Mouse (Mus musculus): Measurements from ENCODE around the gene Tmem130. TPM values are rescaled to one million over a fixed set of nuclear protein-coding genes. Genes with fewer than 3 reads are reported as not detected.

The Tmem130 gene
- polyA plus RNA-seq (2015; fragmentation: Nextera tagmentation; extraction: Ambion mirVana), result 0.89 and 0.97 TPM in 2 replicates

GRCm38 (mm10) chr5:144761161-144761868 is at the start of gene Tmem130:
Gene Tmem130 (minus strand): TSS chr5:144761818.
- Histone ChIP-seq H3K4me3 (ENCODE audit: low read length) (peak within 1 kb of the TSS; percentile 25), H3K9ac (ENCODE audit: low read length) (no peak within 1 kb of the TSS), H3K27ac (ENCODE audit: low read length) (no peak within 1 kb of the TSS), H3K36me3 (ENCODE audit: control insufficient read depth, insufficient read depth) (no peaks in the 10 kb centered on the region), H3K4me1 (ENCODE audit: control insufficient read depth, insufficient read depth, low read length) (peaks cover 2% of the 10 kb centered on the region; the same call in 1 of the 2 replicates), H3K4me2 (ENCODE audit: low read depth, low read length) (peak within 1 kb of the TSS; percentile 52), H3K27me3 (ENCODE audit: control insufficient read depth, insufficient read depth, low read length) (peaks cover 27% of the 10 kb centered on the region), H3K9me3 (replicated peaks; ENCODE audit: control insufficient read depth, low read length) (no peaks in the 10 kb centered on the region)
- 2% methylated on average over 38 of the region's 38 CpGs for WGBS
- ATAC-seq (replicated peaks; ENCODE audit: extremely low read depth, insufficient read depth, low FRiP score), result no peak

GRCm38 (mm10) chr5:144806931-144807330 is 45.3 kb upstream of the Tmem130 start:
- no peak overlapping the region for H3K4me3 ChIP-seq (ENCODE audit: low read length)
- peaks cover 16% of the 10 kb centered on the region for H3K4me1 ChIP-seq (ENCODE audit: control insufficient read depth, insufficient read depth, low read length)
- peak; percentile 86 for ATAC-seq (replicated peaks; ENCODE audit: extremely low read depth, insufficient read depth, low FRiP score)
- H3K27ac ChIP-seq (ENCODE audit: low read length), result peak overlapping the region; percentile 76
- 63% methylated on average over 10 of the region's 10 CpGs for WGBS
- no peaks in the 10 kb centered on the region for H3K27me3 ChIP-seq (ENCODE audit: control insufficient read depth, insufficient read depth, low read length)
- H3K9me3 ChIP-seq (replicated peaks; ENCODE audit: control insufficient read depth, low read length), result no peaks in the 10 kb centered on the region
- peaks cover 73% of the 10 kb centered on the region for H3K36me3 ChIP-seq (ENCODE audit: control insufficient read depth, insufficient read depth)
- H3K9ac ChIP-seq (ENCODE audit: low read length), result no peak overlapping the region; the same call in 1 of the 2 replicates
- H3K4me2 ChIP-seq (ENCODE audit: low read depth, low read length), result no peak overlapping the region

GRCm38 (mm10) chr5:144804181-144804580 is 42.6 kb upstream of the Tmem130 start:
- Histone ChIP-seq H3K4me2 (ENCODE audit: low read depth, low read length) (no peak overlapping the region), H3K27ac (ENCODE audit: low read length) (no peak overlapping the region; the same call in 1 of the 2 replicates), H3K9ac (ENCODE audit: low read length) (no peak overlapping the region), H3K9me3 (replicated peaks; ENCODE audit: control insufficient read depth, low read length) (no peaks in the 10 kb centered on the region), H3K4me3 (ENCODE audit: low read length) (no peak overlapping the region), H3K27me3 (ENCODE audit: control insufficient read depth, insufficient read depth, low read length) (no peaks in the 10 kb centered on the region), H3K36me3 (ENCODE audit: control insufficient read depth, insufficient read depth) (peaks cover 72% of the 10 kb centered on the region), H3K4me1 (ENCODE audit: control insufficient read depth, insufficient read depth, low read length) (peaks cover 16% of the 10 kb centered on the region)
- no peak for ATAC-seq (replicated peaks; ENCODE audit: extremely low read depth, insufficient read depth, low FRiP score)
- 49% methylated on average over 7 of the region's 7 CpGs for WGBS

DNA sequence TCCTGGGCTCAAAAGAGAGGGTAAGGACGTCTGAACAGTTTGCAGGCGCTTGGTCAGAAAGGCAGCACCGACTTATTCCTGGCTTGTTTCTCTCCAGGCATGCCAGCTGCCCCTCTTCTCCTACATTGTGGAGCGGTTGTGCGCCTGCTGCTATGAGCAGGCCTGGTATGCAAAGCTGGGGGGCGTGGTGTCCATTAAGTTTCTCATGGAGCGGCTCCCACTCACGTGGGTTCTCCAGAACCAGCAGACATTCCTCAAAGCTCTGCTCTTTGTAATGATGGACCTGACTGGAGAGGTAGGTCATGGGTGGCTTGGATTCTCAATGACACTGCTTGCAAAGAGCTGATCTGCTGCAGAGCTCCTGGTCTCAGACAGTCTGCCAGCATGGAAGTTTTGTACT is 41.4 kb upstream of the Tmem130 start:
- no peaks in the 10 kb centered on the region for H3K27me3 ChIP-seq (ENCODE audit: control insufficient read depth, insufficient read depth, low read length)
- H3K4me3 ChIP-seq (ENCODE audit: low read length), result no peak overlapping the region
- peaks cover 72% of the 10 kb centered on the region for H3K36me3 ChIP-seq (ENCODE audit: control insufficient read depth, insufficient read depth)
- ATAC-seq (replicated peaks; ENCODE audit: extremely low read depth, insufficient read depth, low FRiP score), result no peak
- H3K9me3 ChIP-seq (replicated peaks; ENCODE audit: control insufficient read depth, low read length), result no peaks in the 10 kb centered on the region
- no peak overlapping the region for H3K27ac ChIP-seq (ENCODE audit: low read length)
- H3K4me1 ChIP-seq (ENCODE audit: control insufficient read depth, insufficient read depth, low read length), result peaks cover 16% of the 10 kb centered on the region
- 91% methylated on average over 8 of the region's 8 CpGs for WGBS
- H3K4me2 ChIP-seq (ENCODE audit: low read depth, low read length), result no peak overlapping the region
- no peak overlapping the region for H3K9ac ChIP-seq (ENCODE audit: low read length)

GRCm38 (mm10) chr5:144797116-144797515 is 35.5 kb upstream of the Tmem130 start:
- Histone ChIP-seq H3K4me1 (ENCODE audit: control insufficient read depth, insufficient read depth, low read length) (no peaks in the 10 kb centered on the region), H3K4me3 (ENCODE audit: low read length) (no peak overlapping the region), H3K9me3 (replicated peaks; ENCODE audit: control insufficient read depth, low read length) (no peaks in the 10 kb centered on the region), H3K27ac (ENCODE audit: low read length) (no peak overlapping the region), H3K4me2 (ENCODE audit: low read depth, low read length) (no peak overlapping the region), H3K27me3 (ENCODE audit: control insufficient read depth, insufficient read depth, low read length) (no peaks in the 10 kb centered on the region), H3K9ac (ENCODE audit: low read length) (no peak overlapping the region), H3K36me3 (ENCODE audit: control insufficient read depth, insufficient read depth) (peaks cover 86% of the 10 kb centered on the region)
- WGBS, result 93% methylated on average over 7 of the region's 7 CpGs
- no peak for ATAC-seq (replicated peaks; ENCODE audit: extremely low read depth, insufficient read depth, low FRiP score)

- Histone ChIP-seq H3K4me3 (ENCODE audit: low read length) (no peak overlapping the region), H3K27me3 (ENCODE audit: control insufficient read depth, insufficient read depth, low read length) (no peaks in the 10 kb centered on the region), H3K9me3 (replicated peaks; ENCODE audit: control insufficient read depth, low read length) (no peaks in the 10 kb centered on the region), H3K4me1 (ENCODE audit: control insufficient read depth, insufficient read depth, low read length) (no peaks in the 10 kb centered on the region), H3K9ac (ENCODE audit: low read length) (no peak overlapping the region), H3K36me3 (ENCODE audit: control insufficient read depth, insufficient read depth) (peaks cover 86% of the 10 kb centered on the region), H3K4me2 (ENCODE audit: low read depth, low read length) (no peak overlapping the region), H3K27ac (ENCODE audit: low read length) (no peak overlapping the region)
- ATAC-seq (replicated peaks; ENCODE audit: extremely low read depth, insufficient read depth, low FRiP score), result no peak
- 75% methylated on average over 6 of the region's 6 CpGs for WGBS
These were observed 33.1 kb upstream of the Tmem130 start for GRCm38 (mm10) chr5:144794687-144795086.

- WGBS, result 83% methylated on average over 5 of the region's 5 CpGs
- Histone ChIP-seq H3K36me3 (ENCODE audit: control insufficient read depth, insufficient read depth) (peaks cover 84% of the 10 kb centered on the region), H3K4me3 (ENCODE audit: low read length) (no peak overlapping the region), H3K9ac (ENCODE audit: low read length) (no peak overlapping the region), H3K4me2 (ENCODE audit: low read depth, low read length) (no peak overlapping the region), H3K4me1 (ENCODE audit: control insufficient read depth, insufficient read depth, low read length) (no peaks in the 10 kb centered on the region), H3K9me3 (replicated peaks; ENCODE audit: control insufficient read depth, low read length) (no peaks in the 10 kb centered on the region), H3K27me3 (ENCODE audit: control insufficient read depth, insufficient read depth, low read length) (no peaks in the 10 kb centered on the region), H3K27ac (ENCODE audit: low read length) (no peak overlapping the region)
- ATAC-seq (replicated peaks; ENCODE audit: extremely low read depth, insufficient read depth, low FRiP score), result no peak
These were observed 31.8 kb upstream of the Tmem130 start for GRCm38 (mm10) chr5:144793374-144793773.

DNA sequence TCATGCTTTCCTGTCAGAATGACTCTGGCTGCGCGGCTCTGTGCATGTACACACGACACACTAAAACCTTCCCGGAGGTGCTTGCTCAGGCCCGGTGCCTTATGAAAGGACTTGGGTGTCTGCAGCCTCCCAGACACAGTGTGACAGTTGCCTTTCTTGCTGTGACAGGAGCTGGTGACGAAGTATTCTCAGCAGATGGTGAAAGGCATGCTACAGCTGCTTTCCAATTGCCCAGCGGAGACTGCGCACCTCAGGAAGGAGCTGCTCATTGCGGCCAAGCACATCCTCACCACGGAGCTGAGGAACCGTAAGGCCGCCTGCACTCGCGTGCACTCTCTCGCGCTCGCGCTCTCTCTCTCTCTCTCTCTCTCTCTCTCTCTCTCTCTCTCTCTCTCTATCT is 24.8 kb upstream of the Tmem130 start:
- no peak overlapping the region for H3K4me2 ChIP-seq (ENCODE audit: low read depth, low read length)
- no peak overlapping the region for H3K27ac ChIP-seq (ENCODE audit: low read length)
- H3K36me3 ChIP-seq (ENCODE audit: control insufficient read depth, insufficient read depth), result peaks cover 81% of the 10 kb centered on the region
- H3K9me3 ChIP-seq (replicated peaks; ENCODE audit: control insufficient read depth, low read length), result no peaks in the 10 kb centered on the region
- no peaks in the 10 kb centered on the region for H3K27me3 ChIP-seq (ENCODE audit: control insufficient read depth, insufficient read depth, low read length)
- H3K9ac ChIP-seq (ENCODE audit: low read length), result no peak overlapping the region
- WGBS, result 95% methylated on average over 18 of the region's 18 CpGs
- H3K4me3 ChIP-seq (ENCODE audit: low read length), result no peak overlapping the region
- no peaks in the 10 kb centered on the region for H3K4me1 ChIP-seq (ENCODE audit: control insufficient read depth, insufficient read depth, low read length)
- no peak for ATAC-seq (replicated peaks; ENCODE audit: extremely low read depth, insufficient read depth, low FRiP score)

GRCm38 (mm10) chr5:144780654-144781053 is 19.0 kb upstream of the Tmem130 start:
- Histone ChIP-seq H3K4me3 (ENCODE audit: low read length) (no peak overlapping the region), H3K9ac (ENCODE audit: low read length) (no peak overlapping the region), H3K27me3 (ENCODE audit: control insufficient read depth, insufficient read depth, low read length) (no peaks in the 10 kb centered on the region), H3K36me3 (ENCODE audit: control insufficient read depth, insufficient read depth) (peaks cover 74% of the 10 kb centered on the region), H3K4me2 (ENCODE audit: low read depth, low read length) (no peak overlapping the region), H3K27ac (ENCODE audit: low read length) (no peak overlapping the region), H3K9me3 (replicated peaks; ENCODE audit: control insufficient read depth, low read length) (no peaks in the 10 kb centered on the region), H3K4me1 (ENCODE audit: control insufficient read depth, insufficient read depth, low read length) (no peaks in the 10 kb centered on the region)
- no peak for ATAC-seq (replicated peaks; ENCODE audit: extremely low read depth, insufficient read depth, low FRiP score)
- 77% methylated on average over 8 of the region's 8 CpGs for WGBS

All from heart, embryonic 16.5 days (tissue).